Comparison of ENCODE assay signal across 10 mouse cellular contexts in the genomic region with DNA sequence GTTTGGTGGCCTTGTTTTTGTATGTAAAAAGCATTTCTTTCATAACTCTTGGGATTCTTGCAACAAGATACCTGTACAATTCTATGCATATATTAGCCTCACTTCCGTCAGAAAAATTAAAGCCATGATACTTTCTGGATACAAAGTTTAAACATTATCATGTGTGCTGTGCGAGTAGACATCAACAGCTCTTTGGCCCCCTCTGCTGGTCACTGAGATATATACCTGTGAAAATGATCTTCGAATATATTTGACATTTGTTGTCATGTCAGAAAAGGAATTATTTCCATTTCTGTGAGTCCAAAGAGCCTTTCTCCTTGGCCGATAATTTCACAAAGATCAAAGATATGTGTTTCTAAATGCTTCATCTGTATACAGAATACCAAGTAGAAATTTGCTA.
DNase-seq lines count a peak whose midpoint lies in the region; ATAC-seq and TF ChIP-seq lines count a peak whose summit lies in the region.
"Had no signal": no experiment of that assay in that cellular context is flagged by ENCODE, and none has a peak within 500 bp of the region (broad histone marks: within the 10 kb centered on the region; RNA-seq: fewer than 3 reads in every experiment).

No protein-coding gene starts in this region.

- H3K27me3 ChIP-seq in C2C12 (ENCODE audit: control insufficient read depth, insufficient read depth, insufficient read length), result no peaks in the 10 kb centered on the region
- H3K27me3 ChIP-seq: limb, embryonic 13.5 days; stomach, embryonic 15.5 days had no signal

- H3K4me3 ChIP-seq in C2C12 (ENCODE audit: insufficient read depth, poor library complexity, severe bottlenecking), result no peak overlapping the region
- H3K4me3 ChIP-seq: limb, embryonic 13.5 days; stomach, embryonic 15.5 days had no signal

- TF ChIP-seq CTCF in C2C12 (IDR thresholded peaks at IDR 0.05; ENCODE audit: control insufficient read depth, insufficient read depth, insufficient read length), result peak; percentile 3

- DNase-seq in heart, postnatal 10 days, result peak; percentile 66 to 81
- DNase-seq in heart, postnatal 25 days (ENCODE audit: low spot score), result no peak
- peak; percentile 44 for DNase-seq in T-cell, adult 2 months (ENCODE audit: low spot score)
- DNase-seq in embryo, embryonic 10 days (ENCODE audit: low spot score), result peak; percentile 69
- peak; percentile 61 to 88 for DNase-seq in kidney, postnatal 36 days
- DNase-seq in thymus, postnatal 25 days, result peak; percentile 51

- intact Hi-C loops in heart, postnatal 10 days (cut with DNase I), result loop anchor here (5.0 to 10.0 kb wide), 2 partner anchors 548 to 1351 kb away; no protein-coding TSS in a partner anchor
- intact Hi-C loops in heart, postnatal 25 days (cut with DNase I), result loop anchor here (1.0 to 10.0 kb wide), 4 partner anchors 176 to 1348 kb away; no protein-coding TSS in a partner anchor

- H3K79me3 ChIP-seq in C2C12 (ENCODE audit: low read depth), result no peaks in the 10 kb centered on the region

- no peaks in the 10 kb centered on the region for H3K36me3 ChIP-seq in C2C12 (ENCODE audit: control insufficient read depth, insufficient read depth)
- H3K36me3 ChIP-seq: limb, embryonic 13.5 days; stomach, embryonic 15.5 days had no signal

- no peak overlapping the region for H3ac ChIP-seq in C2C12 (ENCODE audit: control insufficient read depth, insufficient read length, low read depth)

- peak; percentile 62 for ATAC-seq in megakaryocyte, adult 5-6 weeks (ENCODE audit: poor library complexity, severe bottlenecking)

- H3K79me2 ChIP-seq in C2C12 (ENCODE audit: control insufficient read depth, insufficient read depth), result no peaks in the 10 kb centered on the region

TF ChIP-seq in C2C12, 6 proteins besides CTCF, POLR2A, EP300 and RAD21:
- TF ChIP-seq MYOG (IDR thresholded peaks at IDR 0.05; ENCODE audit: control insufficient read depth, extremely low read depth, insufficient read length), result no peak
- TF ChIP-seq MAX (IDR thresholded peaks at IDR 0.05), result no peak
- TF ChIP-seq CEBPB (IDR thresholded peaks at IDR 0.05; ENCODE audit: low read depth), result no peak
